Mouse (Mus musculus) liver, postnatal 0 days (tissue): ENCODE results near the gene Fbrsl1. TPM values are rescaled to one million over a fixed set of nuclear protein-coding genes. Genes with fewer than 3 reads are reported as not detected.

Experiments
- ATAC-seq: fragments of 200-750 bp; cut with Nextera tagmentation; 2 replicates; pipeline ENCODE4 v1.8.0; 2017; ENCODE audit warnings: mild to moderate bottlenecking, moderate library complexity
- DNase-seq: peaks from one replicate; pipeline ENCODE4 v3.0.0-alpha.2; 2016
- H3K27ac ChIP-seq: fragments of 300-500 bp; sonication (generic); 2 replicates; pipeline ENCODE4 v1.5.1; 2014; ENCODE audit warnings: antibody characterized with exemption, moderate library complexity, mild to moderate bottlenecking, low read depth
- H3K27me3 ChIP-seq: fragments of 300-500 bp; sonication (generic); 2 replicates; pipeline ENCODE4 v1.6.1; 2014; ENCODE audit warnings: low read length, control low read depth, mixed read lengths; ENCODE audit not compliant: insufficient read depth
- H3K36me3 ChIP-seq: fragments of 300-500 bp; sonication (generic); replicated peaks from 2 replicates; pipeline ENCODE4 v1.6.1; 2014; ENCODE audit warnings: mild to moderate bottlenecking, control low read depth, low read length, moderate library complexity, mixed read lengths; ENCODE audit not compliant: insufficient read depth
- H3K4me1 ChIP-seq: fragments of 300-500 bp; sonication (generic); 2 replicates; pipeline ENCODE4 v1.6.1; 2014; ENCODE audit warnings: antibody characterized with exemption, mild to moderate bottlenecking, control low read depth; ENCODE audit not compliant: insufficient read depth
- H3K4me2 ChIP-seq: fragments of 300-500 bp; sonication (generic); 2 replicates; pipeline ENCODE4 v1.6.1; 2014; ENCODE audit warnings: low read depth, mild to moderate bottlenecking, low read length, moderate library complexity, mixed read lengths
- H3K4me3 ChIP-seq: fragments of 300-500 bp; sonication (generic); 2 replicates; pipeline ENCODE4 v1.5.1; 2014; ENCODE audit warnings: low read depth, low read length
- H3K9ac ChIP-seq: fragments of 300-500 bp; sonication (generic); replicated peaks from 2 replicates; pipeline ENCODE4 v1.6.1; 2014; ENCODE audit warnings: mild to moderate bottlenecking, moderate library complexity
- H3K9me3 ChIP-seq: fragments of 300-500 bp; sonication (generic); 2 replicates; pipeline ENCODE4 v1.6.1; 2016; ENCODE audit warnings: mild to moderate bottlenecking, control low read depth, low read length, mixed read lengths
- CTCF ChIP-seq: sonication (generic); IDR thresholded peaks from 2 replicates; pipeline ENCODE4 v1.5.1; 2016; ENCODE audit warnings: antibody characterized with exemption, low read depth
- EP300 ChIP-seq: IDR thresholded peaks from 2 replicates; pipeline ENCODE4 v1.6.1; 2016; ENCODE audit warnings: antibody characterized with exemption, low read depth, mild to moderate bottlenecking
- WGBS: fragments of 180-500 bp; shearing (Covaris S2); extraction: QIAGEN DNeasy Blood & Tissue Kit; methylation state at CpG from one replicate; pipeline ENCODE4 v1.1.7; 2014; ENCODE audit not compliant: insufficient replicate concordance; 5-methylcytosine and 5-hydroxymethylcytosine counted together
- polyA plus RNA-seq: library from polyadenylated mRNA; unstranded; fragments of >200 nt; fragmentation: Nextera tagmentation; extraction: Ambion mirVana; gene quantifications from 2 replicates; pipeline ENCODE4 v1.2.1, GENCODE M21; 2015

Gene Fbrsl1
- polyA plus RNA-seq, 1 experiment from 2014 or later, result 3.5 TPM

GRCm38 (mm10) chr5:110434816-110435215 lies 13.5 kb downstream of the Fbrsl1 start:
- Histone ChIP-seq H3K4me2 (no peak overlapping the region), H3K4me1 (peaks cover 11% of the 10 kb centered on the region), H3K9me3 (no peaks in the 10 kb centered on the region), H3K4me3 (no peak overlapping the region), H3K27ac (no peak overlapping the region), H3K27me3 (no peaks in the 10 kb centered on the region), H3K9ac (no peak overlapping the region), H3K36me3 (peaks cover 20% of the 10 kb centered on the region)
- TF ChIP-seq CTCF (peak; percentile 62), EP300 (no peak)
- no peak for DNase-seq
- peak; percentile 43; the same call in 1 of the 2 replicates for ATAC-seq

GRCm38 (mm10) chr5:110429045-110429444 lies 19.3 kb downstream of the Fbrsl1 start:
- Histone ChIP-seq H3K9ac (no peak overlapping the region), H3K27ac (no peak overlapping the region), H3K4me1 (no peaks in the 10 kb centered on the region), H3K36me3 (peaks cover 20% of the 10 kb centered on the region), H3K4me3 (no peak overlapping the region), H3K9me3 (no peaks in the 10 kb centered on the region), H3K4me2 (no peak overlapping the region), H3K27me3 (no peaks in the 10 kb centered on the region)
- 40% methylated on average over 9 of the region's 9 CpGs for WGBS
- no peak for TF ChIP-seq EP300
- TF ChIP-seq CTCF, result peak; percentile 75
- ATAC-seq (peak; percentile 61), DNase-seq (peak; percentile 58)

- WGBS, result 70% methylated on average over 3 of the region's 3 CpGs
Measured at GRCm38 (mm10) chr5:110428290-110428689, 20.0 kb downstream of the Fbrsl1 start.

DNA sequence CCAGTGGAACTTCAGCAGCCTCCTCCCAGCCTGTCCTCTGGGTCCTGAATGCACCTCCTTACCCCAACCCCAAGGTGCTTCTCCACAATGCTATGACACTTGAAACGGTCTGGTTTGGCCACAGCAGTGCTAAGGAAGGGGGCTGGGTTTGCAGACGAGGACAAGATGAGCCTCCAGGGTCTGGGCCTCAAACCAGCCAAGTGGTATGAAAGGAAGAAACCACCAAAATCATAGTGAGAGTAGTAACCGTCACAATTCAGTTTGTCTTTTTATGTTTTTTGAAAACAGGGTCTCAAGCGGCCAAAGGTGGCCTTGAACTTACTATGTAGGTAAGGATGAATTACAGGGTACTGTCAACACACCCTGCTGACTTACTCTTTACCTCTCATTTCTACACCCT lies 23.1 kb downstream of the Fbrsl1 start:
- ATAC-seq, result no peak
- H3K4me3 ChIP-seq, result no peak overlapping the region
- DNase-seq, result no peak
- 71% methylated on average over 4 of the region's 4 CpGs for WGBS
- no peak overlapping the region for H3K27ac ChIP-seq
- H3K4me2 ChIP-seq, result no peak overlapping the region
- no peaks in the 10 kb centered on the region for H3K4me1 ChIP-seq
- H3K9ac ChIP-seq, result no peak overlapping the region
- H3K27me3 ChIP-seq, result no peaks in the 10 kb centered on the region
- TF ChIP-seq CTCF, result no peak
- no peak for TF ChIP-seq EP300
- H3K9me3 ChIP-seq, result no peaks in the 10 kb centered on the region
- no peaks in the 10 kb centered on the region; the same call in 1 of the 2 replicates for H3K36me3 ChIP-seq

More at GRCm38 (mm10) chr5:110428290-110428689, 20.0 kb downstream of the Fbrsl1 start:
- no peak overlapping the region for H3K4me2 ChIP-seq
- H3K36me3 ChIP-seq, result peaks cover 20% of the 10 kb centered on the region
- H3K9ac ChIP-seq, result no peak overlapping the region
- DNase-seq (no peak), ATAC-seq (no peak)
- no peak for TF ChIP-seq EP300
- TF ChIP-seq CTCF, result no peak
- no peaks in the 10 kb centered on the region for H3K27me3 ChIP-seq
- no peak overlapping the region for H3K27ac ChIP-seq
- no peaks in the 10 kb centered on the region for H3K4me1 ChIP-seq
- no peak overlapping the region for H3K4me3 ChIP-seq
- H3K9me3 ChIP-seq, result no peaks in the 10 kb centered on the region

- Histone ChIP-seq H3K36me3 (no peaks in the 10 kb centered on the region; the same call in 1 of the 2 replicates), H3K4me2 (no peak overlapping the region), H3K4me1 (no peaks in the 10 kb centered on the region), H3K27ac (no peak overlapping the region), H3K9me3 (no peaks in the 10 kb centered on the region), H3K9ac (no peak overlapping the region), H3K27me3 (no peaks in the 10 kb centered on the region), H3K4me3 (no peak overlapping the region)
- no peak for DNase-seq
- ATAC-seq, result no peak
- WGBS, result 85% methylated on average over 5 of the region's 5 CpGs
- TF ChIP-seq EP300, result no peak
- no peak for TF ChIP-seq CTCF
Measured at GRCm38 (mm10) chr5:110424204-110424603, 24.1 kb downstream of the Fbrsl1 start.

GRCm38 (mm10) chr5:110421393-110421792 lies 26.9 kb downstream of the Fbrsl1 start:
- no peaks in the 10 kb centered on the region; the same call in 1 of the 2 replicates for H3K36me3 ChIP-seq
- no peak for DNase-seq
- WGBS, result 84% methylated on average over 6 of the region's 6 CpGs
- no peak overlapping the region for H3K4me2 ChIP-seq
- no peaks in the 10 kb centered on the region for H3K9me3 ChIP-seq
- no peak overlapping the region for H3K27ac ChIP-seq
- H3K4me1 ChIP-seq, result peaks cover 10% of the 10 kb centered on the region
- TF ChIP-seq EP300 (no peak), CTCF (no peak)
- no peak overlapping the region for H3K9ac ChIP-seq
- no peak overlapping the region for H3K4me3 ChIP-seq
- H3K27me3 ChIP-seq, result no peaks in the 10 kb centered on the region
- no peak for ATAC-seq

DNA sequence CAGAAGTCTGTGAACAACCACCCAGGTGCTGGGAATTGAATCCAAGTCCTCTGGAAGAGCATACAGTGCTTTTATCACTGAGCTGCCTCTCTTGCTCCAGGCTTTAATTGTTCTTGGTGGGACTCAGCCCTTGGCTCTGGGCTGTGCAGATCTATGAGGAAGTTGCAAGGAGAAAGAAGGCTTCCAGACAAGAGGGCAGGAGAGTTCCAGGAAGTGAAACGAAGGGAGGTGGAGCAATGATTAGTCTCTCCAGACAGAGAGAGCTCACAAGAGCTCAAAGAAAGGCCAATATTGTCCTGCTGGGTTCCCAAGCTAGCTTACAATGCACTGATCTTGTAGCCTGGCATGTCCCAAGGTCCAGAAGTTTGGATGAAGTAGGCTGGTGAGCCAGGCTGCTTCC lies 27.4 kb downstream of the Fbrsl1 start:
- 41% methylated on average over 1 of the region's 1 CpGs for WGBS
- no peak overlapping the region for H3K4me3 ChIP-seq
- ATAC-seq, result no peak
- DNase-seq, result no peak
- peaks cover 10% of the 10 kb centered on the region for H3K4me1 ChIP-seq
- no peaks in the 10 kb centered on the region for H3K27me3 ChIP-seq
- no peak overlapping the region for H3K4me2 ChIP-seq
- H3K27ac ChIP-seq, result no peak overlapping the region
- H3K9me3 ChIP-seq, result no peaks in the 10 kb centered on the region
- no peaks in the 10 kb centered on the region; the same call in 1 of the 2 replicates for H3K36me3 ChIP-seq
- H3K9ac ChIP-seq, result no peak overlapping the region
- TF ChIP-seq EP300, result no peak
- TF ChIP-seq CTCF, result no peak
